Mouse (Mus musculus) megakaryocyte, embryonic 14.5 days (primary cell): ENCODE results near the gene Filip1l. TPM values are rescaled to one million over a fixed set of nuclear protein-coding genes. Genes with fewer than 3 reads are reported as not detected.

ENCODE experiments used
- H3K27me3 ChIP-seq: replicated peaks from 2 replicates; pipeline ENCODE3; 2012; ENCODE audit warnings: inconsistent platforms
- H3K36me3 ChIP-seq: replicated peaks from 2 replicates; pipeline ENCODE3; 2012; ENCODE audit warnings: low read length, inconsistent platforms, mixed read lengths
- H3K4me1 ChIP-seq: 2 replicates; pipeline ENCODE4 v1.6.1; 2012; ENCODE audit warnings: inconsistent platforms
- H3K4me3 ChIP-seq: replicated peaks from 2 replicates; pipeline ENCODE3; 2012; ENCODE audit warnings: moderate library complexity, mild to moderate bottlenecking, inconsistent platforms
- H3K9me3 ChIP-seq: 2 replicates; pipeline ENCODE4 v1.6.1; 2012; ENCODE audit warnings: inconsistent platforms
- FLI1 ChIP-seq: IDR thresholded peaks from 2 replicates; pipeline ENCODE4 v1.6.1; 2012; ENCODE audit warnings: low read length, inconsistent platforms, mixed read lengths
- GATA1 ChIP-seq: IDR thresholded peaks from 3 replicates; pipeline ENCODE4 v1.6.1; 2012; ENCODE audit warnings: mixed read lengths, low read length, inconsistent platforms, borderline replicate concordance
- polyA plus RNA-seq: library from polyadenylated mRNA; stranded (reverse); fragments of >175 nt; gene quantifications from 2 replicates; pipeline ENCODE4 v1.2.3, GENCODE M21; 2012; ENCODE audit warnings: low replicate concordance; ENCODE audit not compliant: insufficient read depth

Gene Filip1l
- polyA plus RNA-seq, 1 experiment: 1.7 TPM

DNA sequence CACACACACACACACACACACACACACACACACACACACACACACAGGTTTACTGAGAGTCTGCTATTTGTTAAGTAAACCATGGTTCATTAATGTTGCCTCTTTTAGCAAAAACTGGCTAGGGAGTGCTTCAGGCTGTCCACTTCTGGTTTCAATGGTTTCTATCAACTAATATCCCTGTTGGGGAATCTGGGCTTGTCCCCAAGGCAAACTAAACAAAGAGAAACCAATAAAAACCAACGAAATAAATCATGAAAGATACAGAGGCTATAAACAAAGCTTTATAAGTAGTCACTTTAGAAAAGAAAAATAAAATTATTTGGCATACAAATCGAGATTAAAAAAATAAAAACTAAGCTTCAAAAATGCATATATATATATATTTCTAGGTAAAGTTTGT lies 39.6 kb downstream of the Filip1l start:
- Histone ChIP-seq H3K36me3 (no peaks in the 10 kb centered on the region), H3K4me3 (no peak overlapping the region), H3K4me1 (0 out of 2 replicates have a peak, but pooled peaks cover 3% of the 10 kb centered on the region), H3K27me3 (no peaks in the 10 kb centered on the region), H3K9me3 (0 out of 2 replicates have a peak, but pooled peaks cover 3% of the 10 kb centered on the region)
- TF ChIP-seq FLI1 (no peak), GATA1 (no peak)

DNA sequence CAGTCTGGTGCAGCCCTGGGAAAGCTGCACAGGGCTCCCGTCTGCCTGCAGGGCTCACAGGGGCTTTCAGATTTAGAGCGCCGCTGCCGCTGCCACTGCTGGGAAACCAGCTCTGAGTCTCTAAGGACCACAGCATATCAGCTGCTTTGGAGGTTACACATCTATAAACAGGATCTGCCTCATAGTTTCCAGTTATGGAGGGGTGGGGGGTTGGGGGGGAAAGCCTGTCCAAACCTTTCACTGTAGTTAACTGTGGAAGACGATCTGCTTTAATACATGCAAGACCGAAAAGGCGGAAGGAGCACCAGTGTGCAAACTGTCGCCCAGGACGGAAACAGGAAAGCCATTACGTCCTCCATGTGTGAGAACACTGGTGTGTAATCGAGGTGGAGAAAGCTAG lies 40.3 kb downstream of the Filip1l start:
- no peaks in the 10 kb centered on the region for H3K27me3 ChIP-seq
- no peak overlapping the region for H3K4me3 ChIP-seq
- TF ChIP-seq FLI1: no peak
- TF ChIP-seq GATA1: no peak
- no peaks in the 10 kb centered on the region for H3K36me3 ChIP-seq
- H3K4me1 ChIP-seq: 0 out of 2 replicates have a peak, but pooled peaks cover 3% of the 10 kb centered on the region
- H3K9me3 ChIP-seq: 0 out of 2 replicates have a peak, but pooled peaks cover 3% of the 10 kb centered on the region

DNA sequence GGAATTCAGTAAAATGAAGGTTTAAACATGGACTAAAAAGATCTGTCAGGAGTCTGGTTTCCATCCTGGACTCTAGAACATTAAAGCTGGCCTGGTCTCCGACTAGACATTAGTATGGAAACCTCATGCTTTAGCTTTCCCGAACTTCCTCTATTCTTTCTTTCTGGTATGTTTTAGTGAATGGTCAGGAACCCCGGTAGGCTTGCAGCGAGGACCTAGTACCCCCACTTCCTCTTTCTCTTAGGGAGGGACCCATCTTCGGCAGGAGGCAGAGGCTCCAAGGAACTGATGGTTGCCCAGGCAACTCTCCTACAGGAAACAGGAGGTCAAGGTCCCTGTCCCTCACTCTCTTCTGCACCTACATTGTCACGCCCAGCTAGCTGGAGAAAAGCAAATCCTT lies 43.4 kb downstream of the Filip1l start:
- TF ChIP-seq GATA1 (no peak), FLI1 (no peak)
- no peaks in the 10 kb centered on the region for H3K27me3 ChIP-seq
- H3K4me1 ChIP-seq: peaks cover 7% of the 10 kb centered on the region
- no peak overlapping the region for H3K4me3 ChIP-seq
- H3K36me3 ChIP-seq: no peaks in the 10 kb centered on the region
- H3K9me3 ChIP-seq: 0 out of 2 replicates have a peak, but pooled peaks cover 3% of the 10 kb centered on the region

DNA sequence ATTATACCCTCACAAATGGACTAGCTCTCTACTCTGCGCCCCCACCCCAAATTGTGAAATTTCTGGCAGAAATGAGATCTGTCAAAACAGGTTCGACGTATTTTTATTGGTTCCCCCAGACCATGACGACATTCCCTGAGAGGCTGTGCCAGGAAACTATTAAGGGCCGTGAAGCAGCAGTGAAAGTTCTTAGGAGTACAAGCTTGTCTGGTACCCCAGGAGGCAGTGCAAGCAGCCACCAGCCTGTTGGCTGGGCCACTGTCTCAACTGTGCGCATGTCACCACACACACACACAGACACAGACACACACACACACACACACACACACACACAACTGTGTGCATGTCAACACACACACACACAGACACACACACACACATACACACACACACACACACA lies 45.0 kb downstream of the Filip1l start:
- H3K36me3 ChIP-seq: no peaks in the 10 kb centered on the region
- H3K9me3 ChIP-seq: 0 out of 2 replicates have a peak, but pooled peaks cover 3% of the 10 kb centered on the region
- peaks cover 9% of the 10 kb centered on the region for H3K4me1 ChIP-seq

DNA sequence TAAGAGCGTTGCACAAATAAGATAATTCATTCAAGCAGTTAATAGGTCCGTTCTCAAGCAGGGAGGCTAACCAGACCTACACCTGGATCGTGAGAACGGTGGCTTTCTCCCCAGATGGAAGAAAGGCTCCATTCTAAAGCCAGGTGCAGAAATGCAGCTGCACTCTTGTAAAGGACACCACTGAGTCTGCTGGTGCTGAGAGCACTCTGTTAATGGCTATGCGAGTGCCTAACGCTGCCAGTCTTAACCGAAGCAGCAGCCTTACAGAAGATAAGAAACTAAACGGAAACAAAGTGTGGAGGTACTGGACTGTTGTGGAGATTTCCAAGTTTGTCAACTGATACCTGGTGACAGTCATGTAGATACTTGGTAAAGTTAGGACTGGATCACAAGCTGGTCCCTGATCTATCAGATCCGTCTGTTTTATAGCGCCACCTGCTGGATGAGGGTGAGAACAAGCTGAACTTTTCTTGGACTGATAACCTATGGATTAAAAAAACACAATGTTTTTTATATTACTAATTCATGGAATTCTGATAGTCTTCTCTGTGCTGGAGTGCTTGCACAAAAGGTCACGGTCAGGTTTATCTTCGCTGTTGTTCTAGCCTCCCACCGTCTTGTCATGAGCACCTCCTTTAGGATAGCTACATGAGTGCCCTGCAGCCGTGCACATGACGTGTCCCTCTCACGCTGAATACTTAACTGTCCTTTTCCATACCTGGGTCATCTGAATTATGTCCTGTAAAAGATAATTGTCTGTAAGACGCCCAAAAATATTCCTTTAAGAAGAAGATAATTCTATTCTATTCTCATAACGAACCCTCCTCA lies 45.7 kb downstream of the Filip1l start:
- peaks cover 11% of the 10 kb centered on the region for H3K4me1 ChIP-seq
- H3K4me3 ChIP-seq: no peak overlapping the region
- no peaks in the 10 kb centered on the region for H3K27me3 ChIP-seq
- H3K36me3 ChIP-seq: no peaks in the 10 kb centered on the region
- TF ChIP-seq FLI1: no peak
- no peak for TF ChIP-seq GATA1
- H3K9me3 ChIP-seq: 0 out of 2 replicates have a peak, but pooled peaks cover 3% of the 10 kb centered on the region

More for the DNA sequence above, 45.0 kb downstream of the Filip1l start:
- Histone ChIP-seq H3K27me3 (no peaks in the 10 kb centered on the region), H3K4me3 (no peak overlapping the region)
- no peak for TF ChIP-seq GATA1

DNA sequence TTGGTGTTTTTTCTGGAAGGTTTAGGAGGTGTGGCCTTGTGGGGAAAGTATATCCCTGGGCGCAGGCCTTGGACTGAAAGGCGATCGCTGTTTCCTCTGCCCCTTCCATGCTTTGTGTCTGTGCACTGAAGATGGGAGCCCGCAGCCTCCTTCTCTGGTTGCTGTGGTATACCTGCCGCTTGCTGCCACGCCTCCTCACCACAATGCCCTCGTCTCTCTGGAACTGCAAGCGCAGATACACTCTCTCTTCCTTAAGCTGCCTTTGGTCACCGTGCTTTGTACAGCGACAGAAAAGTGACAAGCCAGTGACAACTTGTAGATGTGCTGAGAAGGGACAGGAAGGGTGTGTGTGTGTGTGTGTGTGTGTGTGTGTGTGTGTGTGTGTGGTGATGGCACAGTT lies 46.7 kb downstream of the Filip1l start:
- 0 out of 2 replicates have a peak, but pooled peaks cover 3% of the 10 kb centered on the region for H3K9me3 ChIP-seq
- H3K4me3 ChIP-seq: no peak overlapping the region
- H3K27me3 ChIP-seq: no peaks in the 10 kb centered on the region
- TF ChIP-seq FLI1: no peak
- TF ChIP-seq GATA1: no peak
- H3K4me1 ChIP-seq: peaks cover 11% of the 10 kb centered on the region
- no peaks in the 10 kb centered on the region for H3K36me3 ChIP-seq

DNA sequence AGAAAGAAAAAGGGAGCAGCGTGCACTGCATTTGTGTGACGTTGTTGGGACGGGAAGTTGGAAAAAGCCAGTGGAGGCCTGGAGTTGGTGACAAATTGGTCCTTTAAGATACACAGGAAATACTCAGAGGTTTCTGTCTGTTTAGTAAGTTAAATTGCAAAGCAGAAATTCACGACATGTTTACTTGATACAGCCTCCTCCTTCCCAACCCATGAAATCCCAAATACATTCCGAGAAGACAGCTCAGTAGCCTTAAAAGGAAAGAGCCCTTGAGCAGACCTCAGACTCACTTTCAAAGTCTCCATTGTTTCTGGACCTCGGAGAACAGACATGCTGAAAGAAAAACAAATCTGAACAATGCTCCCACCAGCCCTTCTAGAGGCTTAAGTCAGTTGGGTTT lies 48.8 kb downstream of the Filip1l start:
- no peaks in the 10 kb centered on the region for H3K9me3 ChIP-seq
- TF ChIP-seq GATA1 (no peak), FLI1 (no peak)
- no peak overlapping the region for H3K4me3 ChIP-seq
- no peaks in the 10 kb centered on the region for H3K36me3 ChIP-seq
- H3K4me1 ChIP-seq: peaks cover 7% of the 10 kb centered on the region
- no peaks in the 10 kb centered on the region for H3K27me3 ChIP-seq

DNA sequence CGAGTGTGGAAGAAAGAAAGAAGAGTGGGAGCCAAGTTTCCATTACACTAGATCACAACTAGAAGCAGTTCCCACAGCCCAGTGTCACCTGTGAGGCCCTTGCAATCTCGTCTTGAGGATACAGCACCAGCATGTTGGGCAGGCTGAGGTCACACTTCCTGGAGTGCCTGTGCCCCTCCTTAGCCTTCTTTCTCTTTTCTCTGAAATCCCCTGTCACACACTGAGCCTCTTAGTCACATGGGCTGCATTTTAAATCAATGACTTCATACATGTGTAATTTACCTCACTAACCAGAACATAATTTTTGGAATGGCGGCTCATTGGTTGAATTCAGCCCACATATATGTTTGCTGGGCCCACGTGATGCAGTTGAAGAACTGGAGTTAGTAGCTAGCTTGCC lies 50.0 kb downstream of the Filip1l start:
- Histone ChIP-seq H3K9me3 (no peaks in the 10 kb centered on the region), H3K36me3 (no peaks in the 10 kb centered on the region), H3K4me3 (no peak overlapping the region), H3K4me1 (peaks cover 7% of the 10 kb centered on the region), H3K27me3 (no peaks in the 10 kb centered on the region)
- no peak for TF ChIP-seq GATA1
- no peak for TF ChIP-seq FLI1

DNA sequence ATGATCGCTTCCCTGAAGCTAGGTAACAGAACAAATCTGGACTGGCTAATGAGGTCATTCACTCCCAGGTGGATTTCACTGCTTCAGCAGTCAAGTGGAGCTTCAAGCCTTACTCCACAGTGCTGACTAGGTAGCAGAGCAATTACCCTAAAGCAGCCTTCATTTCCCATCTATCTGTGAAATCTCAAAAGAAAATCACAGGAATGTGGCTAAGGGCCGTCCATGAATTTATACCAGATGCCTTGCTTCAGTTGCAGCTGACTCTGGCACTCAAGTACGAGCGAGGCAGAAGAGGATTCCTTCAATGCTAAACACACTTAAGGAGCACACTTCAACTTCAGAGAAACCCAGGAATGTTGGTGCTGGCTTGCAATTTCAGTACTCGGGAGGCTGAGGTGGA lies 50.9 kb downstream of the Filip1l start:
- H3K36me3 ChIP-seq: no peaks in the 10 kb centered on the region
- no peak for TF ChIP-seq FLI1
- TF ChIP-seq GATA1: no peak
- H3K4me3 ChIP-seq: no peak overlapping the region
- H3K4me1 ChIP-seq: peaks cover 7% of the 10 kb centered on the region
- no peaks in the 10 kb centered on the region for H3K27me3 ChIP-seq
- no peaks in the 10 kb centered on the region for H3K9me3 ChIP-seq

DNA sequence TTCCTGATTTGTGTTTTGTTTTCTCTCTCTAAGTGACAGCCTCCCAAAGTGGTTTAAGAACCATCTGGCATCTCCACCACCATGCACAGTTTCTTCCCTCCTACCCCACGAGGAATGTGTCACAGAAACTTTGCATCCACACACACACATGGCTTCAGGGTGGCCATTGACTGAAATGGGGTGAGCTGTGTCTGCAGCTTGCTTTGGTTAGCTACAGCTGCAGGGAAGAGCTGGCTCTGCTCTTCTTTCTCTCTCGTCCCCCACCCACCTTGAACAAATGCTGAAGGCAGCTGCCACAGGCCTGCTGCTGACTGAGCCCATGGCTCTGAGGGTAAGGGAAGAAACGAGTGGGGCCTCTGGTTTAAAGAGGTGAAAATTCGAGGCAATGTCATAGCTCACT lies 59.9 kb downstream of the Filip1l start:
- TF ChIP-seq FLI1 (no peak), GATA1 (no peak)
- Histone ChIP-seq H3K4me1 (no peaks in the 10 kb centered on the region), H3K27me3 (peaks cover 2% of the 10 kb centered on the region), H3K4me3 (no peak overlapping the region), H3K9me3 (peaks cover 10% of the 10 kb centered on the region; the same call in 1 of the 2 replicates), H3K36me3 (no peaks in the 10 kb centered on the region)
